Mouse (Mus musculus) embryonic facial prominence, embryonic 11.5 days (tissue): ENCODE data around the gene Akap13. TPM values are rescaled to one million over a fixed set of nuclear protein-coding genes. Genes with fewer than 3 reads are reported as not detected.

ENCODE experiments used
- ATAC-seq: fragments of 200-750 bp; cut with Nextera tagmentation; replicated peaks from 2 replicates; pipeline ENCODE4 v1.8.0; 2017; ENCODE audit warnings: low read depth; ENCODE audit not compliant: insufficient number of reproducible peaks, low FRiP score, low TSS enrichment
- DNase-seq: peaks from one replicate; pipeline ENCODE4 v3.0.0-alpha.2; 2015; ENCODE audit warnings: low spot score
- H3K27ac ChIP-seq: fragments of 300-500 bp; sonication (generic); replicated peaks from 2 replicates; pipeline ENCODE4 v1.5.1; 2014; ENCODE audit warnings: mild to moderate bottlenecking, low read depth, low read length, control low read depth
- H3K27me3 ChIP-seq: fragments of 300-500 bp; sonication (generic); 2 replicates; pipeline ENCODE4 v1.6.1; 2014; ENCODE audit warnings: mild to moderate bottlenecking, low read length, moderate library complexity, mixed read lengths; ENCODE audit not compliant: control insufficient read depth, insufficient read depth
- H3K36me3 ChIP-seq: fragments of 300-500 bp; sonication (generic); replicated peaks from 2 replicates; pipeline ENCODE4 v1.6.1; 2014; ENCODE audit warnings: low read depth, mild to moderate bottlenecking, low read length, moderate library complexity, mixed read lengths; ENCODE audit not compliant: control insufficient read depth, insufficient read depth
- H3K4me1 ChIP-seq: fragments of 300-500 bp; sonication (generic); 2 replicates; pipeline ENCODE4 v1.6.1; 2014; ENCODE audit warnings: low read length, mixed read lengths; ENCODE audit not compliant: control insufficient read depth, insufficient read depth
- H3K4me2 ChIP-seq: fragments of 300-500 bp; sonication (generic); 2 replicates; pipeline ENCODE4 v1.6.1; 2014; ENCODE audit warnings: low read depth, mild to moderate bottlenecking, control low read depth, low read length, moderate library complexity
- H3K4me3 ChIP-seq: fragments of 300-500 bp; sonication (generic); 2 replicates; pipeline ENCODE4 v1.5.1; 2014; ENCODE audit warnings: low read depth, low read length, control low read depth
- H3K9ac ChIP-seq: fragments of 300-500 bp; sonication (generic); replicated peaks from 2 replicates; pipeline ENCODE4 v1.6.1; 2014; ENCODE audit warnings: mild to moderate bottlenecking, control low read depth, low read length
- H3K9me3 ChIP-seq: fragments of 300-500 bp; sonication (generic); replicated peaks from 2 replicates; pipeline ENCODE4 v1.6.1; 2016; ENCODE audit warnings: mild to moderate bottlenecking, low read length, inconsistent platforms, mixed read lengths; ENCODE audit not compliant: control insufficient read depth
- WGBS: fragments of 180-500 bp; shearing (Covaris S2); extraction: QIAGEN DNeasy Blood & Tissue Kit; methylation state at CpG from one replicate; pipeline ENCODE4 v1.1.7; 2014; 5-methylcytosine and 5-hydroxymethylcytosine counted together
- polyA plus RNA-seq: library from polyadenylated mRNA; unstranded; fragments of >200 nt; fragmentation: Nextera tagmentation; extraction: Ambion mirVana; gene quantifications from 2 replicates; pipeline ENCODE4 v1.2.1, GENCODE M21; 2014

Gene Akap13
- polyA plus RNA-seq, 1 experiment from 2014 or later = 37.9 TPM

- no peak overlapping the region for H3K4me2 ChIP-seq
- WGBS = 78% methylated on average over 2 of the region's 2 CpGs
- H3K9me3 ChIP-seq = no peaks in the 10 kb centered on the region
- no peaks in the 10 kb centered on the region for H3K4me1 ChIP-seq
- no peak overlapping the region for H3K4me3 ChIP-seq
- H3K27ac ChIP-seq = no peak overlapping the region
- DNase-seq = no peak
- no peak overlapping the region for H3K9ac ChIP-seq
- H3K27me3 ChIP-seq = no peaks in the 10 kb centered on the region
- no peaks in the 10 kb centered on the region for H3K36me3 ChIP-seq
- no peak for ATAC-seq
Measured at GRCm38 (mm10) chr7:75486031-75486430, 30.7 kb downstream of the Akap13 start.

DNA sequence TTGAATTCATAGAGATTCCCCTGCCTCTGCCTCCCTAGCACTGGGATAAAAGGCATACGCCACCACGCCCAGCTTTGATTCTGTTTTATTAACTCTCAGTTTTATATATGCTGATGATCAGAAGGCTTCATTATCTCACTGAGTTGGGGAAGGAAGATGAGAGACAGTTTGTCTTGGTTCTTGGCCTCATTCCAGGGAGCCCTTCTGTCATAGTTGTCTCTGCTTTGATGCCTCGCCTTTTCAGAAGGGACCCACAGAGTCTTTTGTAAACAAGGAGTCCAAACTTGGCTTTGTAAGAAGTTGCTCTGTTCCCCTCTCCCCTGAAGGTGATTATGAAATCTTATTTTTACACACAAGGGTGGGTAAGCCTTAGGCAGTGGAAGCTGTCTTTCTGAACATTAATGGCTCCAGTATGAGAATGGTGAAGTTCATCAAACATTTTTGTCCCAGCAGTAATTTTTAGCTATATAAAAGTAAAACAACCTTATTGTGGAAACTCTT lies 40.7 kb downstream of the Akap13 start:
- Histone ChIP-seq H3K36me3 (no peaks in the 10 kb centered on the region), H3K4me2 (no peak overlapping the region), H3K4me3 (no peak overlapping the region), H3K9ac (no peak overlapping the region), H3K27me3 (no peaks in the 10 kb centered on the region), H3K27ac (no peak overlapping the region), H3K9me3 (no peaks in the 10 kb centered on the region), H3K4me1 (no peaks in the 10 kb centered on the region)
- ATAC-seq (no peak), DNase-seq (no peak)
- 89% methylated on average over 3 of the region's 3 CpGs for WGBS

GRCm38 (mm10) chr7:75498627-75499026 lies 43.3 kb downstream of the Akap13 start:
- no peak for ATAC-seq
- H3K27ac ChIP-seq = no peak overlapping the region
- H3K4me3 ChIP-seq = no peak overlapping the region
- H3K9ac ChIP-seq = no peak overlapping the region
- DNase-seq = peak; percentile 13
- H3K36me3 ChIP-seq = no peaks in the 10 kb centered on the region
- no peak overlapping the region for H3K4me2 ChIP-seq
- H3K4me1 ChIP-seq = no peaks in the 10 kb centered on the region
- H3K27me3 ChIP-seq = no peaks in the 10 kb centered on the region
- 43% methylated on average over 5 of the region's 5 CpGs for WGBS
- no peaks in the 10 kb centered on the region for H3K9me3 ChIP-seq

GRCm38 (mm10) chr7:75499271-75499670 lies 43.9 kb downstream of the Akap13 start:
- WGBS = 79% methylated on average over 7 of the region's 7 CpGs
- no peaks in the 10 kb centered on the region for H3K27me3 ChIP-seq

GRCm38 (mm10) chr7:75500164-75500563 lies 44.8 kb downstream of the Akap13 start:
- ATAC-seq (no peak), DNase-seq (no peak)
- Histone ChIP-seq H3K9me3 (no peaks in the 10 kb centered on the region), H3K4me1 (no peaks in the 10 kb centered on the region), H3K27ac (no peak overlapping the region), H3K9ac (no peak overlapping the region), H3K36me3 (no peaks in the 10 kb centered on the region), H3K4me3 (no peak overlapping the region), H3K4me2 (no peak overlapping the region), H3K27me3 (no peaks in the 10 kb centered on the region)
- 94% methylated on average over 4 of the region's 4 CpGs for WGBS

More at GRCm38 (mm10) chr7:75499271-75499670, 43.9 kb downstream of the Akap13 start:
- ATAC-seq = no peak
- no peak overlapping the region for H3K4me2 ChIP-seq
- no peaks in the 10 kb centered on the region for H3K36me3 ChIP-seq
- no peak for DNase-seq
- no peaks in the 10 kb centered on the region for H3K9me3 ChIP-seq
- no peak overlapping the region for H3K4me3 ChIP-seq
- H3K9ac ChIP-seq = no peak overlapping the region
- no peaks in the 10 kb centered on the region for H3K4me1 ChIP-seq
- no peak overlapping the region for H3K27ac ChIP-seq

DNA sequence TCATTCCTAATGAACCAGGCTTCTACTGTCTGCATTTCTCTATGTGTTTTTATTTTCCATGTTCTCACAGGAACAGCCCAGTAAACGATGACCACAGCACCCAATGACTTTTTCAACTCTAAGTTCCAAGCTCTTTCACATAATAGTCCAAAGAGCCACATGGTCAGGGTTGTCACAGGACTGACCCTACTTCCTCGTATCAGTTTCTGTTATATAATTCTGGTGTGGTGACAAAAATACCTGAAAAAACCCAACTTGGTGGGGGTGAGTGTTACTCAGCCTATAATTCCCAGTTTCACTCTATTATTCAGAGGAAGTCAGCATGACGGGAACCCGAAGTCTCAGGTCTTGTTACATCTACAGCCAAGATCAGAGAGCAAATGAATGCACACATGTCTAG lies 45.5 kb downstream of the Akap13 start:
- Histone ChIP-seq H3K27me3 (no peaks in the 10 kb centered on the region), H3K4me1 (no peaks in the 10 kb centered on the region), H3K9me3 (no peaks in the 10 kb centered on the region), H3K4me2 (no peak overlapping the region), H3K27ac (no peak overlapping the region), H3K36me3 (no peaks in the 10 kb centered on the region), H3K4me3 (no peak overlapping the region), H3K9ac (no peak overlapping the region)
- DNase-seq = no peak
- 92% methylated on average over 4 of the region's 4 CpGs for WGBS
- no peak for ATAC-seq

GRCm38 (mm10) chr7:75504524-75504923 lies 49.2 kb downstream of the Akap13 start:
- no peak overlapping the region for H3K4me3 ChIP-seq
- H3K9me3 ChIP-seq = no peaks in the 10 kb centered on the region
- no peaks in the 10 kb centered on the region for H3K4me1 ChIP-seq
- H3K9ac ChIP-seq = no peak overlapping the region
- H3K27me3 ChIP-seq = no peaks in the 10 kb centered on the region
- no peaks in the 10 kb centered on the region for H3K36me3 ChIP-seq
- no peak for DNase-seq
- ATAC-seq = no peak
- H3K4me2 ChIP-seq = no peak overlapping the region
- 84% methylated on average over 2 of the region's 2 CpGs for WGBS
- H3K27ac ChIP-seq = no peak overlapping the region

- WGBS = 81% methylated on average over 4 of the region's 4 CpGs
Measured at GRCm38 (mm10) chr7:75506628-75507027, 51.3 kb downstream of the Akap13 start.

More at GRCm38 (mm10) chr7:75506628-75507027, 51.3 kb downstream of the Akap13 start:
- Histone ChIP-seq H3K4me2 (no peak overlapping the region), H3K36me3 (no peaks in the 10 kb centered on the region), H3K4me1 (no peaks in the 10 kb centered on the region), H3K27me3 (no peaks in the 10 kb centered on the region), H3K27ac (no peak overlapping the region), H3K4me3 (no peak overlapping the region), H3K9me3 (no peaks in the 10 kb centered on the region), H3K9ac (no peak overlapping the region)
- DNase-seq (no peak), ATAC-seq (no peak)
